Mouse (Mus musculus) spleen, postnatal 14 days (tissue): ENCODE measurements around the gene Fem1a.
A peak's percentile ranks its signal among the peaks of the same experiment; 100 is the strongest.

Experiments used
- DNase-seq, 2 experiments: peaks; one replicate each; pipeline ENCODE4 v3.0.0; 2021 to 2022; ENCODE audit warnings: low spot score in 2 of 2

Fem1a gene

GRCm38 (mm10) chr17:56278340-56278739 lies 21.7 kb downstream of the Fem1a start:
- DNase-seq = no peak

DNA sequence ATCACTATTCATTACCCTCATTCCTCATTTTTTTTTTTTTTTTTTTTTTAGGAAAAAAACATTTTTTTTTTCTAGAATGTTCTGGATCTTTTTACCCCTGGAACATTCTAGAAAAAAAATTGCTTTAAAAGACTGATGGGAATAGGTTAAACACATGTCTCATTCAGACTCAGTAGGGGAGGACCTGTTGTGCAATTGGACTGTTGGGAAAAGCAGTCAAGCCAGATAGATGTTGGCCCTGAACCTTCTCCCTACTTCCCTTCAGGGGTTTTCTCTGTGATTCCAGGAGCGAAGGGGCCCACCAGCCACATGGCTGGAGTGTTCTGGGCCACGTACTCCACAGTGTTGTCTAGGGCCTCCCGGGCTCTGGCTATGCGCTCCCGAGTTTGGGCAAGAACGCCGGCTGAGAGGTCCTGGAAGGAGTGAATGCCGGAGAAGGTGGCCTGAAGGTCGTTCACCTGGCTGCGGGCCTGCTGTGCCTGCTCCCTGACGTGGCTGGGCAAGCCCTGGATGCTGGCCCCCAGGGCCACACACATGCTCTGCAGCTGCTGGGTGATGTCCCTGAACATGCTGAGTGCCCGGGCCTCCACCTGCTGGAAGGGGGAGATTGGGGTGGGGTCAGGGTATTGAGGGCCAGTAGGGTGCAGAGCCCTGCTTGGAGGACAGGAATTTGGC lies 23.0 kb downstream of the Fem1a start:
- DNase-seq = no peak

GRCm38 (mm10) chr17:56281193-56281592 lies 24.6 kb downstream of the Fem1a start:
- DNase-seq = no peak

- no peak for DNase-seq
Observed at GRCm38 (mm10) chr17:56282802-56283201, 26.2 kb downstream of the Fem1a start.

- no peak for DNase-seq
Observed at GRCm38 (mm10) chr17:56283316-56283715, 26.7 kb downstream of the Fem1a start.

- no peak for DNase-seq
Observed at GRCm38 (mm10) chr17:56285995-56286394, 29.4 kb downstream of the Fem1a start.

DNA sequence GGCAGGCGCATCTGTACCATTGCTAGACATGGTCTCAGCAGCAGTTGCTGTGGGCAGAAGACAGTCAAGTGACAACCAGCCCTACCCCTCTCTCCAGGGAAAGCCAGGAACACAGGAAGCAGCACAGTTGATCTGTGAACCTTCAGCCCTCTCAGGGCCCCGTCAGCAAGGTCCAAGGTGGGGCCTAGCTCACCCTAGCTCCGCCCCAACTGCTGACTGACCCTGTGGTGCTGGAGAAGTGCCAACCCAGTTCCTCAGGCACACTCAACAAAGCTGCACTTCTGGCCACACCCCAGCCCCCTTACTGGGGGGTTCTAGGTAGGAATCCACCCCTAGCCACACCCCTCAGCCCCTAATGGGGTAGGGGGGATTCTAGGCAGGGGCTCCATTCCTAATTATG lies 31.2 kb downstream of the Fem1a start:
- no peak for DNase-seq

- no peak for DNase-seq
Observed at GRCm38 (mm10) chr17:56288866-56289265, 32.3 kb downstream of the Fem1a start.

DNA sequence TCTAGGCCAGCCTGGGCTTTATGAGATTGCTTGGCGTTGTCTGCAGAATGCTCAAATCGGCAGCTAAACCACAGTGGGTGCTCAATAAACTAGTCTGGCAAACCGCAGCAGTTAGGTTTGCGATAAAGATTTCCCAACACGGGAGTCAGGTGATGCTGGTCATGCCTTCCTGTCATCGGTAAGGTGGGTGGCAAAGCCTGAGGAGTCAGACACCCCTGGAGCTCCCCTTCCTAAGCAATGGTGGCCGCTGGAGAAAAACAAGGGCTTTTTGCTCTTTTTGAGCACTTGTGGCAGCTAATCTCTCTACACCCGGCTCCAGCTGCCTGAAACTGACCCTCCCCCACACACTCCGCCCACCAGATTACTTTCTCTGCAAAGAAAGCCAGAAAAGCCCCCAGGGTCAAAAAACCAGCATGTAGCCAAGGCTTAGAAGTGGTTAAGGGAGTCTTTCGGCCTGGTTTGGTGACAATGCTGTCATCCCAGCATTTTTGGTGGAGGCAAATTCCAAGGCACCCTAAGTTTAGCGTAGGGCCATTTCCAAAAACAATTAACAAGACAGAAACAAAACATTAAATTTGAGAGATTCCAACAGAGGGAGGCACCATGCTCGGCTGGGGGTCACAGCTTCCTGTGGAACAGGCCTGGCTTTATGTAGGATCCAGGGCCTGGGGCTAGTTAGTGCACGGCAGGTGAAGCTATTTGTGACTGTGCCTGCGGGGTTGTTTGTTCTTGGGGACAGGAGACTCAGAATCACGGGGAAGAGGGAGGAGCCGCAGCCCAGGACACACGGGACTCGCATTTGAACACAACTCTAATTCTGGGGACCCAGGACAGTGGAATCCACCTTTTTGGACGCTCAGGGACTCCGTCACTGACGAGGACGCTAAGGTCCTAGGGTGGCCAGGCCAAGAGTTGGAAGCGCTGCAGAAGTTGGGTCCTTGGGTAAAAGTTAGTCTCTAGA lies 33.0 kb downstream of the Fem1a start:
- no peak for DNase-seq

- DNase-seq = peak; percentile 92 to 93
Observed at GRCm38 (mm10) chr17:56290388-56291170, 34.0 kb downstream of the Fem1a start.

- peak; percentile 73 to 85 for DNase-seq
Observed at GRCm38 (mm10) chr17:56291171-56291511, 34.5 kb downstream of the Fem1a start.

DNA sequence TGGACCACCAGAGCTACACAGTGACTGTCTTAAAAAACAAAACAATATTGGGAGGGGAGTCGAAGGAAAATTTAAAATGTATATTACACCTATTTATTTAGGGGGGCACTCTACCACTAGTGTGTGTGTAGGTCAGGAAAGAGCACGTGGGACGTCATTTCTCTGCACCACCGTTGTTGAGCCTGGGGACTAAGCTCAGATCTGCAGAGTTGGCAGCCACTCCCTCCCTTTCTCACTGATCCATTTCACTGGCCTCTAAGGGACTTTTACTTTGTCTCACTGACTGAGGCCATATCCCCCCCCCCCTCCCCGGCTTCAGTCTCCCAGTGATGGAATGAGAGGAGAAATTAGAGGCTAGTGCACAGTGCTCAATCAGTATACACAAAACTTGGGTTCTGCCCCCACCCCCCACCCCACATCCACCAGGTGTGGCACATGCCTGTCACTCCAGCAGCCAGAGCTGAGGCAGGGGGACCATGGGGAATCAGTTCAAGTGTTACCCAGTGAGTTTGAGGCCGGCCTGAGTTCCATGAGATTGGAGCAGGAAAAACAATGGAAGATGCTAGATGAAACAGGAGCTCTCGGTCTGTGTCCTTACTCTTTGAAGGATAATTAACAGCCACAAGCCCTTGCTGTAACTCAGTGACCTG lies 35.3 kb downstream of the Fem1a start:
- DNase-seq = no peak

DNA sequence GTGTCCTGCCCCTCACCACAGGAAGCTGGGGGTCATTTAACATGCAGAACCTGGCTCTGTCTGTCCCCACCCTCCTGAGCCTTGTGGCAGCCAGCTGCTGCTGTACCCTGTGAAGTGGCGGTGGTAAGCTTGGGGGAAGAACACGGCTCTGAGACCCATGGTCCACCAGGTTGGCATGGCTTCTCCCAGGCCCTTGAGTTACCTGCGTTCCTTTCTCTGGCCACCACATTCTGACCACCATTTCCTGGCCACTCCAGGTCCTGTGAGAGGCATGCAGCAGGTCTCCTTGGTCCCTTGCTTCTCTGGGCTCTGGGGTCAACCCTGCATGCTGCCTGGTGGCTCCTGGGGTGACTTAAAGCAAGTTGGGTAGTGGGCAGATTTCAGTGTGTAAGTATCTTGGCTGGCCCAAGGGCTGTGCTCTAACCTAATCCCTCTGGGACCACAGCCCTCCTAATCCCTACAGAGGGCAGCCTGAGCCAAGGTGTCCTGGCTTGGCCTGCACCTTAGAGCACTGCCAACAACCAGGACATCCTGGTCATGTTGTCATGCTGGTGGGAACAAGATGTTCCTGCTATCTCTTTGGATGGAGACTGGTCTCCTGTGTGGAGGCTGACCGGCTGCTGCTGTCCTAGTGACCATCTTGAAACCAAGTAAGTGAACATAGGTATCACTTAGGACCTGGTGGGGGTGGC lies 36.1 kb downstream of the Fem1a start, which contains the start of gene Plin3:
Gene Plin3 (minus strand): TSS at position 343 of the 692 bp plus-strand sequence.
- no peak for DNase-seq

DNA sequence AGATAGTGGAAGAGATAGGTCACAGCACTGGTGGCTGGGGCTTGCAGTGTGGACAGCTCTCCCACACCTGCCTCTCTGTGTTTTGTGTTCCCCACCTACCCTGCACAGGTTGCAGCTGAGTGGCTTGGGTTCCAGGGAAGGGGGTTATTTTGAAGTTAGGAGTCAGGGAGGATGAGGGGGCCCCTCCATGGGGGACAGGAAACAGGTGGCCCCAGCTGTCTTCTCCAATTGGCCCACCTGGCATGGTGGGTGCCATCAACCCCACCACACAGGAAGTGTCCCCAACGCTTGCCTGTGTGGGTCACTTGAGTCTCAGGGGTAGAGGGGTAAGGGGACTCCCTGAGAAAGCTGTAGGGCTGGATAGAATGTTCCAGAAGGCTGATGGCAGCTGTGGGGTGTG lies 36.7 kb downstream of the Fem1a start:
- no peak for DNase-seq

DNA sequence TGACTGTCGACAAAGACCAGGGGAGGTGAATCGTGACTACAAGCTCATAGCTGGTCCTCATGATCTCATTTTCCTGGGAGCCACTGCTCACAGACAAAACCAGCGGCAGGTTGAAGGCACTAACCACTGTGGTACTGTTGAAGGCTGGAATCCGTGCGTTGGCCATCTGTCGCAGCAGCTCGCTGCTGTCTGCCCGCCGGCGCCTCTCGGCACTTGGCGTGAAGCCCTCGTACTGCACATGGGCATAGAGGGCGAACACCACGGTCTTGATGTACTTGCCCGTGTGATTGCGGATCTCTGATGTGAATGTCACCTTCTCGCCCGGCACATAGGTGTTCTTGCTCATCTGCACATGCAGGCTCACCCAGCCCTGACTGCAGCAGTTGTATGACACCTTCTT lies 37.6 kb downstream of the Fem1a start:
- DNase-seq = no peak

DNA sequence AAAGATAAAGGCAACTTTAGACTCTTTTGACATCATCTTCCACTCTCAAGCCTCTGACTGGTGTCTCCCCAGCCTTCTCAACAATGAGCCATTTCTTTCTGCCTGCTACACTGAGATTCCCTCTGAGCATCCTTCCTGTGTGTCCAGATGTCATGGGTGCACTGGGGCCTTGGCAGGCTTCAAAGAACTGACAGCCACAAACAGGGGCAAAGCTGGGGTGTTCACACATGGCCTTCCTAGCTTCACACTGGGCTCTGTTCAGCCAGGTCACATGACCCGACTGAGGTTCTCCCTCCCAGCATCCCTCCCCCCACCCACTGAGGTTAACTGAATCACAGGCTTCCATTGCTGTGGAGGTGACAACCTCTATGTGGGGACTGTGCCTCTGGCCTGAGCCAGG lies 39.6 kb downstream of the Fem1a start:
- DNase-seq = no peak

- no peak for DNase-seq
Observed at GRCm38 (mm10) chr17:56298238-56298637, 41.6 kb downstream of the Fem1a start.

DNA sequence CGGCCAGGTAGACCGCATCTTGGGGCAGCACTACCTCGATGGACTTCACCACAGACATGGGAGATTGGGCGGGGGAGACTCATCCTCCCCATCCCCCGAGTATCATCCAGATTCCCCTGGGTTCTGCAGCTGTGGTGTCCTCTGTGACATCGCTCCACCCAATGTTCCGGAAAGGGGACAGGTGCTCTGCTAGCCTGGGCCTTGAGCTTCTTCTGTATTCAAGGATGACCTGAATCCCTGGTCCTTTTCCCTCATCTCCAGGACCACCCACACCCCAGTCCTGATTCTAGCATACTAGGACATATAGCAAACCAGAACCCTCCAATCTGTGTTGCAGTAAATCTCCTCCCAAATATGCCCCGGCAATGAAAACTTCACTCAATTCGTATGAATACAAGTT lies 43.6 kb downstream of the Fem1a start, which contains the start of gene Arrdc5:
Gene Arrdc5 (minus strand): TSS at position 101 of the 400 bp plus-strand sequence.
- no peak for DNase-seq

GRCm38 (mm10) chr17:56302363-56302996 lies 45.9 kb downstream of the Fem1a start:
- DNase-seq = no peak

DNA sequence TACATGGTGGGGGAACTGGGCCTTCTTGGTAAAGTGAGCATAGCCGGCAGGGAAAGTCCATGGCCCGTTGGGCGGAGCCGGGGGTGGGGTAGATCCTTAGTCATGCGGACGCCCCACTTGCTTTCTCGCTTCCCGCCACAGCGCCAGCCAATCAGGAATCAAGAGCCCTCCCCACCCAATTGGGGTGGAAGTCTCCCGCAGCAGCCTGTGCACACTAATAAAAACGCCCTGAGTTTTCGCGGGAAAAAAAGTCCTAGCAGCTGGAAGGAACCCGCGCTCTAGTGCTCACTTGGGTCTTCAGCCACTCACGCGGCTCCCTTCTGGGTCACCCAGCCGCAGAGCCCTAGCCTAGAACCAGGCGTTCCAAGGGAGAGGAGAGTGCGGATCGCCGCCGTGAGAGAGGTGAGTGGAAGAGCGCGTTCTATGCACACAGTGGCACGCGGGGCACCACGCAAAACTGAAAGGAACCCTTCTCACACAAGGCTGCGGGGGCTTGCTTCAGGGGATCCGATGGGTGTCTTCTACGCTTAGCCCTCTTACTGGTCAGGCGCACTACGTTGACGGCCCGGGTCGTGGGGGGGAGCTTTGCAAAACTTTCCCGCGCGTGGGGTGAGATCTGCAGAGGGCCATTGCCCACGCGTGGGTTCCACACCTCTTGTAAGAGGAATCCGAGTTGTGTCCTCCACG lies 46.7 kb downstream of the Fem1a start, which contains the start of gene Uhrf1:
Gene Uhrf1 (plus strand): TSS at position 162 of the 687 bp plus-strand sequence.
- DNase-seq = peak; percentile 72 to 75
